Mouse (Mus musculus): Measurements from ENCODE around the gene Zbtb24. TPM values are rescaled to one million over a fixed set of nuclear protein-coding genes. Genes with fewer than 3 reads are reported as not detected.

Zbtb24 gene
- polyA plus RNA-seq, 1 experiment from 2014 or later: 17.3 TPM

DNA sequence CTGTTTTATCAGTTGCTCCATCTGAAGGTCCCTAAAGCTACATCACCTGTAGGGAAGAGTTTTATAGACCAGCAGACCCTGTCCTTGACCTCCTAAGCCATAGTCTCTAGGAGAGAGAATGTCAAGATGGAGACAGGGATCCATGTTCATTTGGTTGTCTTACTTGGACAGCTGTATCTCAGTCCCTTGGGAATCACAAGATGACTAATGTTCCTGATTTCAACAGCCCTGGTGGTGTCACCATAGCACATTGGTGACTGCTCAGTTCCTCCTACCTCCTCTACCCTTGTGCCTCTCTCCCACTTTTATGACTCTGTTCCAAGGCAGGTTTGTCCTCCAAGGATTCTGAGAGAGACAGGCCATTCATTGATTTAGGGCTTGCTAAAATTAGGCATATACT lies 64.7 kb downstream of the Zbtb24 start:
- H3K4me1 ChIP-seq: no peaks in the 10 kb centered on the region
- H3K4me3 ChIP-seq (replicated peaks): no peak overlapping the region
- H3K27ac ChIP-seq: no peak overlapping the region
- H3K9ac ChIP-seq: no peak overlapping the region
- ATAC-seq (ENCODE audit: insufficient read depth, low FRiP score, low read depth): no peak
- H3K27me3 ChIP-seq (replicated peaks): no peaks in the 10 kb centered on the region
- no peaks in the 10 kb centered on the region for H3K9me3 ChIP-seq
- no peaks in the 10 kb centered on the region for H3K36me3 ChIP-seq
- H3K4me2 ChIP-seq: no peak overlapping the region

Other genes starting within 250 kb of the Zbtb24 start
- gene Fig4, start 147.1 kb upstream of the Zbtb24 start, polyA plus RNA-seq (2015; fragmentation: Nextera tagmentation; extraction: Ambion mirVana): 15.1 and 16.4 TPM in 2 replicates
- gene Ak9, start 146.4 kb upstream of the Zbtb24 start, polyA plus RNA-seq (2015; fragmentation: Nextera tagmentation; extraction: Ambion mirVana): 0.03 TPM in 1 of 2 replicates, not detected in the other
- 27.8 and 33.3 TPM in 2 replicates for gene Mical1, start 25.9 kb downstream of the Zbtb24 start, polyA plus RNA-seq (2015; fragmentation: Nextera tagmentation; extraction: Ambion mirVana)
- gene Smpd2, start 40.0 kb downstream of the Zbtb24 start, polyA plus RNA-seq (2015; fragmentation: Nextera tagmentation; extraction: Ambion mirVana): 47.2 and 56.5 TPM in 2 replicates
- 0.85 and 0.95 TPM in 2 replicates for gene Ppil6, start 40.1 kb downstream of the Zbtb24 start, polyA plus RNA-seq (2015; fragmentation: Nextera tagmentation; extraction: Ambion mirVana)
- gene Cd164, start 69.0 kb downstream of the Zbtb24 start, polyA plus RNA-seq (2015; fragmentation: Nextera tagmentation; extraction: Ambion mirVana): 155 and 178 TPM in 2 replicates

All from stomach, embryonic 15.5 days (tissue).